Mouse (Mus musculus) MEL (cell line): Measurements from ENCODE around the gene Pde1a. TPM values are rescaled to one million over a fixed set of nuclear protein-coding genes. Genes with fewer than 3 reads are reported as not detected.

Experiments used
- DNase-seq: peaks from one replicate; pipeline ENCODE4 v3.0.0; 2011; ENCODE audit warnings: low read depth, low spot score
- H3K27ac ChIP-seq: 2 replicates; pipeline ENCODE4 v1.5.1; 2012; ENCODE audit warnings: low read depth, mild to moderate bottlenecking, control low read depth, low read length, moderate library complexity; ENCODE audit not compliant: control insufficient read depth
- H3K27me3 ChIP-seq, 2 experiments: fragments of 150-350 bp in 1 of 2; sonication (generic) in 1 of 2; 2 replicates each; pipeline ENCODE4 v1.6.1; 2012; ENCODE audit warnings: low read length in 2 of 2, mild to moderate bottlenecking in 2 of 2, improper control_type of control experiment in 1 of 2, moderate library complexity in 1 of 2; ENCODE audit not compliant: insufficient read depth in 2 of 2, control insufficient read depth in 1 of 2
- H3K36me3 ChIP-seq, 2 experiments: 2 replicates each; pipeline ENCODE4 v1.6.1; 2012 to 2014; ENCODE audit warnings: low read length in 2 of 2, improper control_type of control experiment in 1 of 2, inconsistent platforms in 1 of 2, mild to moderate bottlenecking in 1 of 2; ENCODE audit not compliant: insufficient read depth in 2 of 2, control insufficient read depth in 1 of 2
- H3K4me1 ChIP-seq, 2 experiments: fragments of 150-350 bp in 1 of 2; sonication (generic) in 1 of 2; 2 replicates each; pipeline ENCODE4 v1.6.1; 2012; ENCODE audit warnings: low read length in 2 of 2, improper control_type of control experiment in 1 of 2, mild to moderate bottlenecking in 1 of 2; ENCODE audit not compliant: insufficient read depth in 2 of 2, control insufficient read depth in 1 of 2
- H3K4me3 ChIP-seq, 2 experiments: fragments of 150-350 bp in 1 of 2; sonication (generic) in 1 of 2; 2 replicates each; pipeline ENCODE4 v1.5.1; 2012; ENCODE audit warnings: low read depth in 2 of 2, low read length in 2 of 2, mild to moderate bottlenecking in 2 of 2, moderate library complexity in 2 of 2, control low read depth in 1 of 2, improper control_type of control experiment in 1 of 2; ENCODE audit not compliant: control insufficient read depth in 1 of 2, insufficient read depth in 1 of 2
- H3K79me2 ChIP-seq: 2 replicates; pipeline ENCODE4 v1.6.1; 2012; ENCODE audit warnings: mild to moderate bottlenecking, low read length, moderate library complexity; ENCODE audit not compliant: control insufficient read depth, poor library complexity, insufficient read depth
- H3K9ac ChIP-seq: 2 replicates; pipeline ENCODE4 v1.6.1; 2012; ENCODE audit warnings: low read depth, mild to moderate bottlenecking, control low read depth, low read length, moderate library complexity; ENCODE audit not compliant: control insufficient read depth, poor library complexity, severe bottlenecking
- H3K9me3 ChIP-seq: fragments of 150-350 bp; sonication (generic); replicated peaks from 2 replicates; pipeline ENCODE4 v1.6.1; 2012; ENCODE audit warnings: mild to moderate bottlenecking, low read length, improper control_type of control experiment, moderate library complexity; ENCODE audit not compliant: insufficient read depth
- BHLHE40 ChIP-seq: IDR thresholded peaks from 2 replicates; pipeline ENCODE4 v1.6.1; 2012; ENCODE audit warnings: low read depth, mild to moderate bottlenecking, inconsistent platforms, low read length, improper control_type of control experiment, borderline replicate concordance
- CTCF ChIP-seq, 3 experiments: IDR thresholded peaks in 2 of 3; conservative IDR thresholded peaks in 1 of 3; 2 replicates each; pipeline ENCODE4 v1.5.1; 2011 to 2012; ENCODE audit warnings: low read length in 3 of 3, low read depth in 2 of 3, mild to moderate bottlenecking in 2 of 3, improper control_type of control experiment in 1 of 3, inconsistent platforms in 1 of 3, mixed read lengths in 1 of 3, moderate library complexity in 1 of 3; ENCODE audit not compliant: control insufficient read depth in 1 of 3, insufficient read depth in 1 of 3, poor library complexity in 1 of 3, severe bottlenecking in 1 of 3
- ELF1 ChIP-seq: IDR thresholded peaks from 2 replicates; pipeline ENCODE4 v1.6.1; 2014; ENCODE audit warnings: low read depth, mild to moderate bottlenecking, inconsistent platforms, low read length, improper control_type of control experiment, moderate library complexity
- ETS1 ChIP-seq: IDR thresholded peaks from 2 replicates; pipeline ENCODE4 v1.6.1; 2012; ENCODE audit warnings: low read depth, mild to moderate bottlenecking, inconsistent platforms, low read length, improper control_type of control experiment, moderate library complexity
- GATA1 ChIP-seq: IDR thresholded peaks from 2 replicates; pipeline ENCODE4 v1.6.1; 2011; ENCODE audit warnings: low read depth, low read length, improper control_type of control experiment
- JUND ChIP-seq: IDR thresholded peaks from 2 replicates; pipeline ENCODE4 v1.6.1; 2011; ENCODE audit warnings: low read depth, mild to moderate bottlenecking, improper control_type of control experiment, low read length
- KAT2A ChIP-seq: conservative IDR thresholded peaks from 2 replicates; pipeline ENCODE4 v1.6.1; 2012; ENCODE audit warnings: low read depth, low read length, improper control_type of control experiment, inconsistent platforms
- MAFK ChIP-seq: IDR thresholded peaks from 2 replicates; pipeline ENCODE4 v1.6.1; 2011; ENCODE audit warnings: low read depth, mild to moderate bottlenecking, low read length, improper control_type of control experiment, borderline replicate concordance
- MAX ChIP-seq: IDR thresholded peaks from 2 replicates; pipeline ENCODE4 v1.6.1; 2011; ENCODE audit warnings: low read length, improper control_type of control experiment
- MAZ ChIP-seq: IDR thresholded peaks from 2 replicates; pipeline ENCODE4 v1.6.1; 2012; ENCODE audit warnings: low read depth, mild to moderate bottlenecking, inconsistent platforms, low read length, improper control_type of control experiment
- MEF2A ChIP-seq: IDR thresholded peaks from 2 replicates; pipeline ENCODE4 v1.6.1; 2014; ENCODE audit warnings: low read depth, mild to moderate bottlenecking, inconsistent platforms, low read length, improper control_type of control experiment; ENCODE audit not compliant: poor library complexity, insufficient replicate concordance, severe bottlenecking; ENCODE audit errors: extremely low read depth
- MXI1 ChIP-seq: IDR thresholded peaks from 2 replicates; pipeline ENCODE4 v1.6.1; 2011; ENCODE audit warnings: mild to moderate bottlenecking, low read depth, low read length, improper control_type of control experiment
- MYB ChIP-seq: IDR thresholded peaks from 2 replicates; pipeline ENCODE4 v1.6.1; 2011; ENCODE audit warnings: mild to moderate bottlenecking, low read depth, low read length, improper control_type of control experiment
- MYC ChIP-seq: IDR thresholded peaks from 2 replicates; pipeline ENCODE4 v1.6.1; 2011; ENCODE audit warnings: low read depth, mild to moderate bottlenecking, low read length, improper control_type of control experiment, moderate library complexity
- RCOR1 ChIP-seq: IDR thresholded peaks from 2 replicates; pipeline ENCODE4 v1.6.1; 2012; ENCODE audit warnings: low read depth, mild to moderate bottlenecking, inconsistent platforms, low read length, improper control_type of control experiment
- SMC3 ChIP-seq: IDR thresholded peaks from 2 replicates; pipeline ENCODE4 v1.6.1; 2011; ENCODE audit warnings: low read depth, low read length, improper control_type of control experiment
- TAL1 ChIP-seq: IDR thresholded peaks from 2 replicates; pipeline ENCODE4 v1.6.1; 2012; ENCODE audit warnings: mild to moderate bottlenecking, inconsistent platforms, low read length, moderate library complexity, mixed read lengths
- TBP ChIP-seq: IDR thresholded peaks from 2 replicates; pipeline ENCODE4 v1.8.0; 2011; ENCODE audit warnings: low read depth, low read length, improper control_type of control experiment
- TCF12 ChIP-seq: IDR thresholded peaks from 2 replicates; pipeline ENCODE4 v1.6.1; 2014; ENCODE audit warnings: low read depth, mild to moderate bottlenecking, inconsistent platforms, low read length, improper control_type of control experiment, moderate library complexity
- UBTF ChIP-seq: IDR thresholded peaks from 2 replicates; pipeline ENCODE4 v1.6.1; 2012; ENCODE audit warnings: low read depth, mild to moderate bottlenecking, inconsistent platforms, low read length, improper control_type of control experiment, moderate library complexity, borderline replicate concordance; ENCODE audit not compliant: insufficient read depth
- USF2 ChIP-seq, 2 experiments: IDR thresholded peaks; 2 replicates each; pipeline ENCODE4 v1.6.1; 2011 to 2012; ENCODE audit warnings: improper control_type of control experiment in 2 of 2, low read length in 2 of 2, borderline replicate concordance in 1 of 2, inconsistent platforms in 1 of 2, low read depth in 1 of 2, mild to moderate bottlenecking in 1 of 2; ENCODE audit not compliant: insufficient read depth in 1 of 2
- ZC3H11A ChIP-seq: IDR thresholded peaks from 2 replicates; pipeline ENCODE4 v1.6.1; 2012; ENCODE audit warnings: low read depth, mild to moderate bottlenecking, inconsistent platforms, low read length, improper control_type of control experiment
- ZKSCAN1 ChIP-seq: IDR thresholded peaks from 2 replicates; pipeline ENCODE4 v1.6.1; 2012; ENCODE audit warnings: low read depth, mild to moderate bottlenecking, inconsistent platforms, low read length, improper control_type of control experiment, moderate library complexity
- ZMIZ1 ChIP-seq: IDR thresholded peaks from 2 replicates; pipeline ENCODE4 v1.6.1; 2012; ENCODE audit warnings: low read depth, mild to moderate bottlenecking, inconsistent platforms, low read length, improper control_type of control experiment, moderate library complexity
- ZNF384 ChIP-seq: IDR thresholded peaks from 2 replicates; pipeline ENCODE4 v1.6.1; 2012; ENCODE audit warnings: low read depth, mild to moderate bottlenecking, inconsistent platforms, low read length, improper control_type of control experiment
- polyA plus RNA-seq, 2 experiments: library from polyadenylated mRNA; stranded (reverse) in 1 of 2; unstranded in 1 of 2; fragments of >175 nt in 1 of 2; fragments of >200 nt in 1 of 2; gene quantifications; 2 replicates each; pipeline versions ENCODE4 v1.2.1 to v1.2.4; 2012; ENCODE audit warnings: low replicate concordance in 2 of 2, low read depth in 1 of 2; ENCODE audit not compliant: insufficient read length in 2 of 2, insufficient read depth in 1 of 2, missing spikeins in 1 of 2
- total RNA-seq: library from RNA; depleted of rRNA; stranded (reverse); fragments of 300-350 nt; gene quantifications from 2 replicates; pipeline ENCODE4 v1.2.3, GENCODE M21; 2012

Pde1a gene
- total and polyA plus RNA-seq, 3 experiments = not detected

- H3K9me3 ChIP-seq = no peaks in the 10 kb centered on the region
- no peak for TF ChIP-seq ELF1
- TF ChIP-seq ETS1 = no peak
- no peak for TF ChIP-seq KAT2A
- no peak for TF ChIP-seq SMC3
- no peak for TF ChIP-seq MEF2A
- TF ChIP-seq MXI1 = no peak
- TF ChIP-seq TBP = no peak
- TF ChIP-seq MAZ = no peak
- no peaks in the 10 kb centered on the region for H3K36me3 ChIP-seq
- no peaks in the 10 kb centered on the region for H3K4me1 ChIP-seq
- no peaks in the 10 kb centered on the region for H3K27me3 ChIP-seq
- H3K9ac ChIP-seq = no peak overlapping the region
- H3K4me3 ChIP-seq = no peak overlapping the region
- no peaks in the 10 kb centered on the region for H3K79me2 ChIP-seq
- H3K27ac ChIP-seq = no peak overlapping the region
- DNase-seq = no peak
Observed at GRCm38 (mm10) chr2:79977259-79977658, 152.0 kb downstream of the Pde1a start.

GRCm38 (mm10) chr2:79975947-79976346 lies 153.3 kb downstream of the Pde1a start:
- no peak overlapping the region for H3K9ac ChIP-seq
- no peaks in the 10 kb centered on the region for H3K36me3 ChIP-seq
- no peak overlapping the region for H3K4me3 ChIP-seq
- H3K27ac ChIP-seq = no peak overlapping the region
- no peaks in the 10 kb centered on the region for H3K79me2 ChIP-seq
- no peaks in the 10 kb centered on the region for H3K27me3 ChIP-seq
- TF ChIP-seq ZC3H11A (no peak), MAFK (no peak), MYC (no peak), TCF12 (no peak)
- no peak for DNase-seq
- no peaks in the 10 kb centered on the region for H3K4me1 ChIP-seq
- H3K9me3 ChIP-seq = no peaks in the 10 kb centered on the region

DNA sequence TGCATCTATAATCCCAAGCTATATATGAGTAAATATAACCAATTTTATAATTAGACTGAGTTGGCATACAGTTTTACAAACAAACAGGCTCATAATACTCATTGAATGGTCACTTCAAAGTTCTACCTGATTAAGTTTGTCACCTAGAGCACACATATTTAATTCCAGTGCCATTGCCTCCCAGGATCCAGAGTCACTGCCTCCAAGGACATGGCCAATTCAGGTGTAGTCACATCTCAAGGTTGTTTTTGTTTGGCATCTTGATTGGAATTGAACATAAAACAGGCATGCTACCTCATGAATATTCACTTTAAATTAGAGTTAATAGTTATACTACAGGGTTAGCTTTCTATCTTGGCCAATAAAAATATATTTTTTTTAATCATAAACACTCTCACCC lies 157.0 kb downstream of the Pde1a start:
- no peaks in the 10 kb centered on the region for H3K4me1 ChIP-seq
- no peaks in the 10 kb centered on the region for H3K27me3 ChIP-seq
- TF ChIP-seq JUND (no peak), MYB (no peak), ZNF384 (no peak), ZMIZ1 (no peak), UBTF (no peak), CTCF (IDR thresholded peaks at IDR 0.05 in 2 of 3, conservative IDR thresholded peaks at IDR 0.05 in 1 of 3; ENCODE audit: control insufficient read depth in 1 of 3, insufficient read depth in 1 of 3, low read depth in 2 of 3, low read length in 3 of 3, poor library complexity in 1 of 3, severe bottlenecking in 1 of 3) (no peak), USF2 (IDR thresholded peaks at IDR 0.05; ENCODE audit: borderline replicate concordance in 1 of 2, insufficient read depth in 1 of 2, low read depth in 1 of 2, low read length in 2 of 2) (no peak), GATA1 (no peak), RCOR1 (no peak), MAZ (no peak), TAL1 (no peak), MXI1 (no peak), ZKSCAN1 (no peak), BHLHE40 (no peak), MAX (no peak)
- DNase-seq = no peak
- no peak overlapping the region for H3K4me3 ChIP-seq
- no peak overlapping the region for H3K9ac ChIP-seq
- no peaks in the 10 kb centered on the region for H3K9me3 ChIP-seq
- H3K36me3 ChIP-seq = no peaks in the 10 kb centered on the region
- no peaks in the 10 kb centered on the region for H3K79me2 ChIP-seq
- H3K27ac ChIP-seq = no peak overlapping the region
